Mouse (Mus musculus) 416B (cell line): ENCODE measurements around the gene Zfyve21.

ENCODE experiments used
- DNase-seq: peaks from one replicate; pipeline ENCODE4 v3.0.0; 2011; ENCODE audit warnings: low read depth

Zfyve21 gene

GRCm38 (mm10) chr12:111843470-111843869 lies 29.5 kb downstream of the Zfyve21 start:
- DNase-seq, result peak; percentile 36

GRCm38 (mm10) chr12:111845953-111846352 lies 32.0 kb downstream of the Zfyve21 start:
- DNase-seq, result no peak

GRCm38 (mm10) chr12:111846815-111847214 lies 32.8 kb downstream of the Zfyve21 start:
- no peak for DNase-seq

GRCm38 (mm10) chr12:111848300-111848798 lies 34.4 kb downstream of the Zfyve21 start:
- peak; percentile 47 for DNase-seq

GRCm38 (mm10) chr12:111851235-111851634 lies 37.3 kb downstream of the Zfyve21 start:
- peak; percentile 46 for DNase-seq

GRCm38 (mm10) chr12:111851745-111852144 lies 37.8 kb downstream of the Zfyve21 start:
- peak; percentile 51 for DNase-seq

- peak; percentile 36 for DNase-seq
Measured at GRCm38 (mm10) chr12:111853011-111853436, 39.1 kb downstream of the Zfyve21 start.

- DNase-seq, result no peak
Measured at GRCm38 (mm10) chr12:111853546-111853945, 39.6 kb downstream of the Zfyve21 start.

GRCm38 (mm10) chr12:111855448-111855847 lies 41.5 kb downstream of the Zfyve21 start:
- no peak for DNase-seq

- DNase-seq, result peak; percentile 40
Measured at GRCm38 (mm10) chr12:111864206-111864824, 50.3 kb downstream of the Zfyve21 start.

- DNase-seq, result no peak
Measured at GRCm38 (mm10) chr12:111869806-111870205, 55.8 kb downstream of the Zfyve21 start.

GRCm38 (mm10) chr12:111870811-111871210 lies 56.8 kb downstream of the Zfyve21 start:
- DNase-seq, result no peak

GRCm38 (mm10) chr12:111872079-111872478 lies 58.1 kb downstream of the Zfyve21 start:
- DNase-seq, result no peak

GRCm38 (mm10) chr12:111874601-111875140 lies 60.7 kb downstream of the Zfyve21 start:
- no peak for DNase-seq

- no peak for DNase-seq
Measured at GRCm38 (mm10) chr12:111875499-111875898, 61.5 kb downstream of the Zfyve21 start.

- peak; percentile 83 for DNase-seq
Measured at GRCm38 (mm10) chr12:111878213-111878612, 64.2 kb downstream of the Zfyve21 start.
